Mouse (Mus musculus): Measurements from ENCODE around the gene Mettl24. TPM values are rescaled to one million over a fixed set of nuclear protein-coding genes. Genes with fewer than 3 reads are reported as not detected.

The Mettl24 gene
- polyA plus RNA-seq, 1 experiment from 2014 or later = not detected

DNA sequence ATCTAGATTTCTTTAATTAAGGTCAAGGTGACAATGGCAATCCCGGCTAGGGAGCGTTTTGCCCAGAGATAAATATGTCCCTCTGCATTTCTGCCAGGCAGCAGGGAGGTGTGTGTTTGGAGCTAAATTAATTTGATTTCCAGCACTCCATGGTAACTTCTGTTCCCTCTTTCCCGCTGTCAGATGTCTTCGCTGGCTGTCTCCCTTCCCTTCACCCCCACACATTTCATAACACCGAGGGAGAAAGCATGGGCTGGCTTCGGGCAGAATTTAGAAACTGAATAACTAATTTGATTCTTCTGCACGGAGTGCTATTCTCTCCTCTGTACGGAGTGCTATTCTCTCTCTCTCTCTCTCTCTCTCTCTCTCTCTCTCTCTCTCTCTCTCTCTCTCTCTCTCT, 612 bp upstream of the Mettl24 start:
- DNase-seq (ENCODE audit: low read depth, low spot score) (no peak), ATAC-seq (no peak)
- peaks cover 4% of the 10 kb centered on the region for H3K27me3 ChIP-seq
- ChIA-PET POLR2A (no interaction called here), CTCF (no interaction called here)
- in situ Hi-C loops (cut with MboI; ENCODE audit: low pct_unique_long_range_greater_than_20kb) = no loop called here
- TF ChIP-seq CTCF (IDR thresholded peaks at IDR 0.05) = no peak

DNA sequence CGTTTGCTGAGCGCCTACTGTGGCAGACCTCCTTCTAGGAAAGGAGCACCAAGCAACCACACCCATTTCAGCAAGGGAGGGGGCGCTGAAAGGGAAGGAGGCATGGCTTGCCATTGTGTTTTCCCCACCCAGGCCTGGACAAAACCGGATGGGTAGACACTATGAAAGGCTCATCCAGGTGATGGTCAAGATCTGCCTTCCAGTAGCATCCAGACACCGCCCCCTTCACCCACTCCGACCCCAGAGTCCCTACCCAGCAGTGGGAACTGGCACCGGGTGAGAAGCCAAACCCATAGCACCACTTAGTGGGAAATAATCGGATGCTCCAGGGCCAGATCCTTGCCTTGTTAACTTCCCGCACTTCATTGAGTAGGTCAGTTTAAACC, 779 bp downstream of the Mettl24 start:
- CTCF ChIA-PET = no interaction called here
- DNase-seq (ENCODE audit: low read depth, low spot score) (no peak), ATAC-seq (no peak)
- peaks cover 4% of the 10 kb centered on the region for H3K27me3 ChIP-seq
- POLR2A ChIA-PET = no interaction called here
- no peak for TF ChIP-seq CTCF (IDR thresholded peaks at IDR 0.05)
- in situ Hi-C loops (cut with MboI; ENCODE audit: low pct_unique_long_range_greater_than_20kb) = no loop called here

DNA sequence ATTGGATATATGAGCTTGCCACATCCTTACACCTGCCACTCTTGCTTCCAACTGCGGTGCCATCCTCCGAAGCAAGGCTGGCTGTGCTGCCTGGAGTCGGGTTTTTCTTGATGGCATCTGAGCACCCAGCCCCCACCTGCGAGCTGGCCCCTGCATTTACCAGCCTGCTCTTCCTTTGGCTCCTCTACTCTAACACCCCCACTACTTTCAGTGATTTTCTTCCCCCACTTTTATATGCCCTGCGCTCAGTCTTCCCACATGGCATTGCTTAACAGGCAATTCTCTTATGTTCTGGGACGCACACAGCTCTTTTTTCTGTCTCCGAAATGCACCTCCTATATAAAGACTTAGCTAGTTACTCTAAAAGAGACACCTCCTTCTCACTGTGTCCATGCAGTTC, 1.2 kb downstream of the Mettl24 start:
- in situ Hi-C loops (cut with MboI; ENCODE audit: low pct_unique_long_range_greater_than_20kb) = no loop called here

DNA sequence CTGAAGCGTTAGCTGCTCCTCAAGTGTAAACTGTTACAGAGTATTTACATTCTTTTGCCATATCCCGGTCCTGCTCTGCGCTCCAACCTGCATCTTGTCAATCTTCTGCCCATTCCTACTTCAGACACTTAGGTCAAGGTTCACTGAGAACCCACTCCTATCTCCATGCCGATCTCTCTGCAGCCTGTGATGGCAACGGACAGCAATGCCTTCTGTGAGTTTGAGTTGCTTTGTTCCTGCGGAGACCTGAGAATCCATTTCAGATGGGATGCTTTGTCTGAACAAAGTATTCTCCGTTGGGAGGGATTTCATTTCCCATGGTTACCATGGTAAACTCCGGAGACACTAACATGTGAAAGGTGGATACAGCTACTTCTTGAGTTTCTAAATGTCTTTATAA, 2.6 kb downstream of the Mettl24 start:
- ChIA-PET POLR2A (no interaction called here), CTCF (interaction anchor here (1.2 kb wide), 1 partner anchor 9 kb away, joined by 3 read pairs; no protein-coding TSS in a partner anchor)
- TF ChIP-seq CTCF (IDR thresholded peaks at IDR 0.05) = no peak
- ATAC-seq (no peak), DNase-seq (ENCODE audit: low read depth, low spot score) (no peak)
- in situ Hi-C loops (cut with MboI; ENCODE audit: low pct_unique_long_range_greater_than_20kb) = no loop called here
- H3K27me3 ChIP-seq = peaks cover 4% of the 10 kb centered on the region

More for the DNA sequence above, 1.2 kb downstream of the Mettl24 start:
- no peak for ATAC-seq
- peaks cover 4% of the 10 kb centered on the region for H3K27me3 ChIP-seq
- ChIA-PET POLR2A (no interaction called here), CTCF (no interaction called here)
- TF ChIP-seq CTCF (IDR thresholded peaks at IDR 0.05) = no peak
- no peak for DNase-seq (ENCODE audit: low read depth, low spot score)

DNA sequence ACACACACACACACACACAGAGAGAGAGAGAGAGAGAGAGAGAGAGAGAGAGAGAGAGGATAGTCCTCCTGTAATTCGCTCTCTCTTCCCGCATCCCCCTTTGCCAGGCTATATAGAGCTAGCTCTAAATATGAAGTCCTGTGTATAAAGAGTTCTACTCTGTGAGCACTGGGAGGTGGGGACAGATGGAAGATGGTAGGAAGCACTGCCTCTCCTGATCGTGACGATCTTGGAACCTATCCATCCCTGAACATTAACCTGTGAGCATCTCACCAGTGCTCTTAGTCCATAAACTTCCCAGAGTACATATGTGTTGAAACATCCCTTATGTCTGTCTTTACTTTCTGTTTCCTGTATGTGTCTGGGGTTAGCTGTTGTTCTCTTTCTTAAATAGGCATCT, 3.9 kb downstream of the Mettl24 start:
- ATAC-seq (no peak), DNase-seq (ENCODE audit: low read depth, low spot score) (no peak)
- POLR2A ChIA-PET = no interaction called here
- in situ Hi-C loops (cut with MboI; ENCODE audit: low pct_unique_long_range_greater_than_20kb) = no loop called here
- no peak for TF ChIP-seq CTCF (IDR thresholded peaks at IDR 0.05)
- H3K27me3 ChIP-seq = peaks cover 4% of the 10 kb centered on the region
- CTCF ChIA-PET = interaction anchor here (1.2 kb wide), 1 partner anchor 11 kb away, joined by 3 read pairs; no protein-coding TSS in a partner anchor

DNA sequence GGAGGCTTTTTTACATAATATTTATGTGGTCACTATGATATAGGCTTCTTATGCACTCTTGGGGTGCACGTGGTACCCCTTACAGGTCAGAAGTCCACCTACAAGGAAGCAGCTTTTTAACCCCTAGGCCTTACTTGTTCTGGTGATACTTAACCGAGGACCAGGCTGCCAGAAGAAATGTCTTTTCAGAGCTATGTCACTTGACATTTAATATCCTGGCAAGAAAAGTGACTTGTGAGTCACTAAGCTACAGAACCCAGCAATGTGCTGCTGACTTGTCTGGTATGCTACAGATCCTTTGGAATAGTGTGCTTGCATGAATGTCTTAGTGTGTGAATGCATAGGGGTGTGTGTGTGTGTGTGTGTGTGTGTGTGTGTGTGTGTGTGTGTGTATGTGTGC, 4.3 kb downstream of the Mettl24 start:
- peaks cover 2% of the 10 kb centered on the region for H3K27me3 ChIP-seq
- TF ChIP-seq CTCF (IDR thresholded peaks at IDR 0.05) = no peak
- ATAC-seq = no peak
- ChIA-PET POLR2A (no interaction called here), CTCF (no interaction called here)
- DNase-seq (ENCODE audit: low read depth, low spot score) = no peak
- in situ Hi-C loops (cut with MboI; ENCODE audit: low pct_unique_long_range_greater_than_20kb) = no loop called here

DNA sequence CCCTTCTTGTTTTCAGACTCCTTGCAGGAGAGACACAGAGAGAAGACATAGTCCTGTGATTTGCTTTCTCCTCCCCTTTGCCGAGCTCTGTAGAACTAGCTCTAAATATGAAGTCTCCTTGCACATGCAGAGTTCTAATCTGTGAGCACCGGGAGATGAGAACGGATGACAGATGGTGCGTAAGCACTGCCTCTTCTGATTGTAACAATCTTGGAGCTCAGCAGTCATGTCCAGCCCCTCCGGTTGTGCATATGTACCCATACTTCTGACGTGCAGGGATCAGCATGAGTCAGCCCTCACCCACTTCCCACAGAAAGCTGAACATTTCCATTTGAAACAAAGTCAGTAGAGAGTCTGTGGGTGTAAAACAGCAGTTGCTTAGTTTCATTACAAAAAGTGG, 5.2 kb downstream of the Mettl24 start:
- no peak for ATAC-seq
- ChIA-PET CTCF (no interaction called here), POLR2A (no interaction called here)
- H3K27me3 ChIP-seq = no peaks in the 10 kb centered on the region
- in situ Hi-C loops (cut with MboI; ENCODE audit: low pct_unique_long_range_greater_than_20kb) = no loop called here
- DNase-seq (ENCODE audit: low read depth, low spot score) = no peak
- no peak for TF ChIP-seq CTCF (IDR thresholded peaks at IDR 0.05)

DNA sequence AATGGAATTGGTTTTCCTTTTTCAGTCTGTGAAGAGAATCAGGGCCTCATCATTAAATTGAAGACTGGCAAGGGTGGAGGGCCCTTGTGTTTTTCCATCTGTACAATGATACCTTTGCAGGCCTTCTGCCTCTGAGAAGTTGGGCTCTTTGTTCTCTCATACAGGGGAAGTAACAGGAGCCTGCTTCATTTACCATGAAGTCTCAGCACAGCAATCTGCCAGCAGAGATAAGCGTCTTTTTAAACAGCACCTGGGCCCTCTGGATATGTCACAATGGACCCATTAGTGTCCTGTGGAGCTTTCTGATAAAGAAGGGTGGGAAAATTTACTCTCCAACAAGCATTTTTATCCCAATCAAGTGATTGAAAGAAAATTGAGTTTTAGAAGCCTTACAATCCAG, 5.8 kb downstream of the Mettl24 start:
- POLR2A ChIA-PET = no interaction called here
- TF ChIP-seq CTCF (IDR thresholded peaks at IDR 0.05) = no peak
- CTCF ChIA-PET = interaction anchor here (1.4 kb wide), 1 partner anchor 12 kb away, joined by 3 read pairs; no protein-coding TSS in a partner anchor

DNA sequence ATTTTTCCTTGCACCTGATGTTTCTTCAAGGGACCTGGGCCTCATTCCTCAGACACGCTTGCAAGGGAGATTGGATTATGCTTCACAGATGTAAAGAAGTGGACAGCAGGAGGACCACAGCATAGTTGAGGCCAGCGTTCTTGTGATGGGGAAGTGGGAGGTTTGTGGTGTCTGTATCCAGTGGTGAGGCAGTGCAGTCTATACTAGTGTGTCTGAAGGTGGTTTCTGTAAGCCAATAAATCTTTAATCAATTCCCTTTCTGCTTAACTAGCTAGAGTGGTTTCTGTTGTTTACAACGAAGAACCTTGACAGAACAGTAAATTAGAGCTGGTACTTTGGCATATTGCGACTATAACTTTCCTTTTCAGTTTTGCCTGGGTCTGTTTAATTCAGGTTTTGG, 15.6 kb downstream of the Mettl24 start:
- peaks cover 1% of the 10 kb centered on the region for H3K27me3 ChIP-seq
- in situ Hi-C loops (cut with MboI; ENCODE audit: low pct_unique_long_range_greater_than_20kb) = no loop called here
- ATAC-seq (no peak), DNase-seq (ENCODE audit: low read depth, low spot score) (no peak)
- ChIA-PET POLR2A (no interaction called here), CTCF (no interaction called here)
- no peak for TF ChIP-seq CTCF (IDR thresholded peaks at IDR 0.05)

More for the DNA sequence above, 5.8 kb downstream of the Mettl24 start:
- DNase-seq (ENCODE audit: low read depth, low spot score) (no peak), ATAC-seq (no peak)
- in situ Hi-C loops (cut with MboI; ENCODE audit: low pct_unique_long_range_greater_than_20kb) = no loop called here
- H3K27me3 ChIP-seq = peaks cover 2% of the 10 kb centered on the region

DNA sequence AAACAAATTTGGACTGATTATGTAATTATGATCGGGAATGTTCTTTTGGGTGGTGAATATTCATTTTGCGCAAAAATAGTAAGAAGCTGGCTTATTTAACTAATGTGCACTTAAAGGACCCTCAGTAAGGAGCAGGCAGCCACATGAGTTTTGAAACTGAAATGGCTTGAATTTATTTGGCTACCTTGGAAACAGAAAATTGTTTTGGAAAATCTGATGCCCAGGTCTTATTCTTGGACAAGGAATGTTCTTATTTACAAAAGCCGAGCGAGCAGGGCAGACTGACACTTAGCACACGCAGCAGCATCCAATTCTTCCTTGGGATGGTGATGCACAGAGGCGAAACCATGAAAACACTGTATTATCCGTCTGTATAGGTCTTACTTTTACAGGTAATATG, 28.0 kb downstream of the Mettl24 start:
- POLR2A ChIA-PET = no interaction called here
- no peaks in the 10 kb centered on the region for H3K27me3 ChIP-seq
- no peak for ATAC-seq
- CTCF ChIA-PET = no interaction called here
- TF ChIP-seq CTCF (IDR thresholded peaks at IDR 0.05) = no peak
- DNase-seq (ENCODE audit: low read depth, low spot score) = no peak
- in situ Hi-C loops (cut with MboI; ENCODE audit: low pct_unique_long_range_greater_than_20kb) = no loop called here

DNA sequence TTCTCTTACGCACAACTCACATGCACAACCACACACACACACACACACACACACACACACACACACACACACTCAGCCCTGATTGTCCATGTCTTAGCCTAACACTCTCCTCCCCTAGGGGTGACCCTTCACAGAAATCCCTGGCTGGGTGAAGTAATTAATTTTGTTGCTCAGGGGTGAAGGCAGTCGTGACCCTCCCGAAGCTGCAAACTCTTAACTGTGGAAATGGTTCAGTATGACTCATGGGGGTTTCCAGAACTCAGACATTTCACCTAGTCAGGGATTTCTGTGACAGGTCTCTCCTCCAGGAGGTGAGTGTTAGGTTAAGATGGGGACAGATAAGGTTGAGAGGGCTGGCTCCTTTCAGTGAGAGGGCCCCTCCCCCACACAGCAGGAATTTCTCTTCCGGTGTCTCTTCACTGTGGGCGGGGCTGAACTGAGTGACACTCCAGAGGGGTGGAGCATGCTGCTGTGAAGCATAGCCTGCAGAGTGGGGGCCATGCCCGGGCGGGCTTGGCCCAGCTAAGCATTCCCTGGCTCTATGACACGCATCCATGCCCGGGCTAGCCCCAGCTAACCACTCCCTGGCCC, 30.0 kb downstream of the Mettl24 start:
- ChIA-PET CTCF (no interaction called here), POLR2A (no interaction called here)
- H3K27me3 ChIP-seq = no peaks in the 10 kb centered on the region
- in situ Hi-C loops (cut with MboI; ENCODE audit: low pct_unique_long_range_greater_than_20kb) = no loop called here
- peak; percentile 39 for DNase-seq (ENCODE audit: low read depth, low spot score)
- no peak for TF ChIP-seq CTCF (IDR thresholded peaks at IDR 0.05)
- peak; percentile 44 for ATAC-seq

DNA sequence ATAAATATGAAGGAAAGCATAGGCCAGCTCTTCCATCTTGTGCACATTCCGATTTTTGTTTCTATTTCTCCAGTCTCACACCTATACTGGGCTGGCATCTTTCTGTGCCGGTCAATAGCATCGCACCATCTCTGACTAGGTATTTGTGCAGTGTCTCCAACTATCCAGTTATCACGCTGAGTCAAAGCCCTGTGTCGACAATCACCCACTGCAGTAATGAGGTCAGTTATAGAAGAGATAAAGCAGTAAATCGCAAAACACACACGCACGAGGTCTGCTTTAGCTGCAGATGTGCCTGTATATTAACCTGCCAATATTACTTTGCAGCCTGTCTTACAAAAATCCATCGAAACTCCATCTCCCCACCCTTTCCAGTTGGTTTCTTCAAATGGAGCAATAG, 30.7 kb downstream of the Mettl24 start:
- DNase-seq (ENCODE audit: low read depth, low spot score) = no peak
- no peak for ATAC-seq
- ChIA-PET POLR2A (no interaction called here), CTCF (no interaction called here)
- TF ChIP-seq CTCF (IDR thresholded peaks at IDR 0.05) = no peak
- in situ Hi-C loops (cut with MboI; ENCODE audit: low pct_unique_long_range_greater_than_20kb) = no loop called here
- H3K27me3 ChIP-seq = no peaks in the 10 kb centered on the region
